Mouse (Mus musculus): ENCODE measurements around the gene Fen1.

The Fen1 gene

GRCm38 (mm10) chr19:10203848-10204615 lies at the start of gene Fen1, which contains the start of gene Tmem258:
Gene Fen1 (minus strand): TSS chr19:10204169.
Gene Tmem258 (plus strand): TSS chr19:10204014.
- peak; percentile 92 to 99 for DNase-seq (ENCODE audit: inconsistent age in 2 of 2, low spot score in 1 of 2)

- no peak for DNase-seq (ENCODE audit: inconsistent age in 2 of 2, low spot score in 1 of 2)
Measured at GRCm38 (mm10) chr19:10248128-10248527, 44.2 kb upstream of the Fen1 start.

GRCm38 (mm10) chr19:10247165-10247564 lies 43.2 kb upstream of the Fen1 start:
- no peak for DNase-seq (ENCODE audit: inconsistent age in 2 of 2, low spot score in 1 of 2)

- DNase-seq (ENCODE audit: inconsistent age in 2 of 2, low spot score in 1 of 2): peak; percentile 43 to 78
Measured at GRCm38 (mm10) chr19:10244183-10244582, 40.2 kb upstream of the Fen1 start.

- DNase-seq (ENCODE audit: inconsistent age in 2 of 2, low spot score in 1 of 2): no peak
Measured at GRCm38 (mm10) chr19:10242916-10243315, 38.9 kb upstream of the Fen1 start.

GRCm38 (mm10) chr19:10240654-10241305 lies 36.8 kb upstream of the Fen1 start, which contains the start of gene Myrf:
Gene Myrf (minus strand): TSS chr19:10240748.
- DNase-seq (ENCODE audit: inconsistent age in 2 of 2, low spot score in 1 of 2): peak; percentile 85 to 94

- no peak for DNase-seq (ENCODE audit: inconsistent age in 2 of 2, low spot score in 1 of 2)
Measured at GRCm38 (mm10) chr19:10239975-10240653, 36.1 kb upstream of the Fen1 start.

- no peak for DNase-seq (ENCODE audit: inconsistent age in 2 of 2, low spot score in 1 of 2)
Measured at GRCm38 (mm10) chr19:10239419-10239818, 35.5 kb upstream of the Fen1 start.

- DNase-seq (ENCODE audit: inconsistent age in 2 of 2, low spot score in 1 of 2): no peak
Measured at GRCm38 (mm10) chr19:10238477-10238876, 34.5 kb upstream of the Fen1 start.

- no peak for DNase-seq (ENCODE audit: inconsistent age in 2 of 2, low spot score in 1 of 2)
Measured at GRCm38 (mm10) chr19:10235784-10236565, 32.0 kb upstream of the Fen1 start.

- DNase-seq (ENCODE audit: inconsistent age in 2 of 2, low spot score in 1 of 2): no peak
Measured at GRCm38 (mm10) chr19:10232327-10233017, 28.5 kb upstream of the Fen1 start.

- no peak for DNase-seq (ENCODE audit: inconsistent age in 2 of 2, low spot score in 1 of 2)
Measured at GRCm38 (mm10) chr19:10231871-10232270, 27.9 kb upstream of the Fen1 start.

- no peak for DNase-seq (ENCODE audit: inconsistent age in 2 of 2, low spot score in 1 of 2)
Measured at GRCm38 (mm10) chr19:10231016-10231415, 27.0 kb upstream of the Fen1 start.

- no peak for DNase-seq (ENCODE audit: inconsistent age in 2 of 2, low spot score in 1 of 2)
Measured at GRCm38 (mm10) chr19:10225767-10226166, 21.8 kb upstream of the Fen1 start.

- DNase-seq (ENCODE audit: inconsistent age in 2 of 2, low spot score in 1 of 2): no peak
Measured at GRCm38 (mm10) chr19:10224637-10225453, 20.9 kb upstream of the Fen1 start.

GRCm38 (mm10) chr19:10223561-10223960 lies 19.6 kb upstream of the Fen1 start:
- no peak for DNase-seq (ENCODE audit: inconsistent age in 2 of 2, low spot score in 1 of 2)

GRCm38 (mm10) chr19:10222656-10223055 lies 18.7 kb upstream of the Fen1 start:
- DNase-seq (ENCODE audit: inconsistent age in 2 of 2, low spot score in 1 of 2): no peak

- DNase-seq (ENCODE audit: inconsistent age in 2 of 2, low spot score in 1 of 2): no peak
Measured at GRCm38 (mm10) chr19:10221585-10221984, 17.6 kb upstream of the Fen1 start.

GRCm38 (mm10) chr19:10219593-10219992 lies 15.6 kb upstream of the Fen1 start:
- no peak for DNase-seq (ENCODE audit: inconsistent age in 2 of 2, low spot score in 1 of 2)
